Mouse (Mus musculus) urinary bladder, postnatal 36 days (tissue): Measurements from ENCODE around the gene Eva1c.
A peak's percentile ranks its signal among the peaks of the same experiment; 100 is the strongest.
"Not testable (repeated sequence)": the region's sequence is repeated elsewhere in the genome, so short reads cannot be mapped to it uniquely, and the experiment has no call there.

Source experiments
- DNase-seq, 2 experiments: peaks; one replicate each; pipeline ENCODE4 v3.0.0; 2022; ENCODE audit warnings: low spot score in 2 of 2, mixed read lengths in 1 of 2

Gene Eva1c

DNA sequence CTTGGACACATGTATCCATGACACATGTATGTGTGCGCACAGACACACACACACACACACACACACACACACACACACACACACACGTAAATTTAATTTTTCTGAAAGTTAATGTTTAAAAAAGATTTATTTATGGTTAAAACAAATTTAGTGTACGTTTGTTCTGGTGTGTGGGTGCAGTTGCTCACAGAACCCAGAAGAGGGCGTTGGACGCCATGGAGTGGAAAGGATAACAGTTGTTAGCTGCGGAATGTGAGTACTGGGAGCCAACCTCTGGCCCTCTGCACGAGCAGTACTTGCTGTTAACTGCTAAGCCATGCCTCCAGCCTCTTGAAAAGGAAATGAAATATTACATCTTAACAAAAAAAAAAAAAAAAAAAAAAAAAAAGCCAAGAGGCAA is at the start of gene Eva1c:
Eva1c (plus strand) TSS at position 263 of the 400 bp plus-strand sequence.
- DNase-seq, result no peak

DNA sequence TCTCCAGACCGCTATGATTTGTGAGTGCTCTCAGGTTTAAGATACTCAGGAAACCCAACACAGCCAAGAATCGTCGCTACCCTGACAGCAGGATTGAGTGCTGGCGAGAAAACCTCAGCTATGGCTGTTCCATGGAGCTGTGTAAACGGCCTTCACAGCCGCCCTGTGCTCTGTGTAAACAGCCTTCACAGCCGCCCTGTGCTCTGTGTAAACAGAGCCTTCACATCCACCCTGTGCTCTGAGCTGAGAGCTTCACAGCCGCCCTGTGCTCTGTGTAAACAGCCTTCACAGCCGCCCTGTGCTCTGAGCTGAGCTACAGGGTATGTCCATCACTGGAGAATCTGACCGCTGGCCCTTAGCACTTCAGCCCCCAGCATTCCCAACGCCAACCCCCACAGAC is 46.7 kb upstream of the Eva1c start:
- no peak for DNase-seq

DNA sequence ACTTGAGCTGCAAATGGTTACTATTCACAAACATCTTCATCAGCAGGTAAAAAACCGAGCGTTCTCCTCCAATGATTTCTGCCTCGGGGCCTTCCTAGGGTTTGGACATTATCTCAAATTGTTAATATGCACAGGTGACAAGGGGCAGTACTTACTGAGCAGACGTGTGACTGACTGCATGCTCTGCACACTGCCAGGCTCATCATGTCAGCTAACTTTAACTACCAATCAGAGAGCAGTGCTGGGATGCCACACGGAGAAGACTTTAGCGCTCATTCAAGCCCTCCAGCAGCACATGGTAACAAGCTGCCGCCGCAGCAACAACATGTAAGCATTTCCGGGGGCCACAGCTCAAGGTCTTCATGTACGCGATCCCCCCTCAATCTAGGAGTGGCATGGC is 43.2 kb upstream of the Eva1c start:
- no peak for DNase-seq

DNA sequence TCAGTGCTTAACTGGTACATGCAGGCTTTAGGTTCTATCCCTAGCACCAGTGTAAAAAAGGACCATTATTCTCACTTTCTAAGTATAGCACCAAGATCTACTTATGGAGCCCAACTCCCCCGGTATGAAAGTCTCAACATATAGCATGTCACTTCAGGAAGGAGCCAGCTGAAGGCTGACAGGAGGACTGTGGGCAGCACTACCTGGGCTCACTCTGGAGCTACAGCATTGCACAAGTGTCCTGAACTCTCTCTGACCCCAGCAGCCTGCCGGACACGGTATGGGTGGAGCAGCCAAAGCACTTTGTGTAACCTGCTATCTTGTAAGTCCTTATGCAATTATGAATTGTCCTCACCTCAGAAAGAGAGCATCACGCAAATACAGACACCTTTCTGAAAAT is 41.3 kb upstream of the Eva1c start:
- peak; percentile 13 to 50 for DNase-seq

GRCm38 (mm10) chr16:90788580-90788979 is 37.9 kb upstream of the Eva1c start:
- no peak for DNase-seq

- no peak for DNase-seq
Measured at GRCm38 (mm10) chr16:90790946-90791345, 35.6 kb upstream of the Eva1c start.

GRCm38 (mm10) chr16:90792066-90792465 is 34.5 kb upstream of the Eva1c start:
- no peak for DNase-seq

GRCm38 (mm10) chr16:90792500-90792899 is 34.0 kb upstream of the Eva1c start:
- DNase-seq, result peak in 1 of 2 experiments; percentile 31

- DNase-seq, result no peak
Measured at GRCm38 (mm10) chr16:90794708-90795107, 31.8 kb upstream of the Eva1c start.

- no peak for DNase-seq
Measured at GRCm38 (mm10) chr16:90798446-90798845, 28.1 kb upstream of the Eva1c start.

DNA sequence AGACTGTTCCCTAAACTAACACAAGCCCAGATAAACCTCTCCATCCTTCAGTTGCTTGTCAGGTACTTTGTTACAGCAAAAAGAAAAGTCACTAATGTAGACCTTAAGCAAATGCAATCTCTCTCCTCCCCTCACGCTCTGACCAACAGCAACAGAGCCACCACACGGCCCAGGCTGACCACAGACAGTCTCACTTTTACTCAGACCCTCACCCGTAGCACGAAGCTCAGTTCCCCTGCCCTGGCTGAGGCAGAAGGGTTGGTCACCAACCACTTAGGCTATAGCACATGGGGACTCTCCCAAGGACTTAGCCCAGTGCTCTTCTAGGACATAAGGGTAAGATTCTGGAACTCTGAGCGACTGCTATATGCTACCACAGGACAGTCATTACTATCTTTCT is 27.7 kb upstream of the Eva1c start:
- no peak for DNase-seq

DNA sequence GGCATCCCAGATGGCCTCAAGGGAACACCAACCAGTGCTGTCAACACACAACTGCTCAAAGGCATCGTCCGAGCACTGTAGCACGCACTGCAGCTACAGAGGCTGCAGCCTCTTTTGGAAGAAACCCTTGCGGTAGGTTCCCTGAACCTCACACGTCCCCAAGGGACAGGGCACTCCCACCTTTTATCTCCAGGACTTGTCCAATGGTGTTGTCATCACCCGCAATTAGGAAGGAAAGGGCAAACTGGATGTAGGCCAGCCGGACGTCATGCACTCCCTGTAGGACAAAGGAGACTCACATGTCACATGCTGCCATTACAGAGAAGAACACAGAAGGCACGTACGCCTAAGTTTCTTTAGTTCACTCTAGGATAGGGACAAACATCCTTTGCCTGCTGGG is 26.7 kb upstream of the Eva1c start:
- DNase-seq, result no peak

GRCm38 (mm10) chr16:90801251-90801650 is 25.3 kb upstream of the Eva1c start:
- no peak for DNase-seq

DNA sequence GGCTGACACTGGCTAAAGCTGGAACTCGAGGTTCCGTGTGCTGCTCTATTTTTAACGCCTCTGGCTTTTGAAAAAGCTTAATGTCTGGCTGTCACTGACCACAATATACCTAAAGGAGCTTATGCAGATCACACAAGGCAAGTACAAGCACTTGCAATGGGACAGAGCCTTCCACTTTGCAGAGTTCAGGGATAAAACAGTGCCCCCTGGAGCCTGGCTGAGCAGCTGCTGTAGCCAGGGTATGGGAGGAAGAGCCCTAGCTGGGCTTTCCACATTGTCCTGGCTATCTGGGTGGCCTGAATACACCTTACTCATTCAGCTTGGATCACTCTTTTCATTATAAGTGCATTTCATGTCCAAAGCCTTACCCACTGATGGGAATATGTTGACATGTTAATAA is 24.6 kb upstream of the Eva1c start:
- DNase-seq, result no peak

- DNase-seq, result no peak
Measured at GRCm38 (mm10) chr16:90804466-90804865, 22.1 kb upstream of the Eva1c start.

GRCm38 (mm10) chr16:90809975-90810715 is 16.4 kb upstream of the Eva1c start, which contains the start of gene Urb1:
TSS of gene Urb1 (minus strand) at chr16:90810413.
- DNase-seq, result peak; percentile 100

DNA sequence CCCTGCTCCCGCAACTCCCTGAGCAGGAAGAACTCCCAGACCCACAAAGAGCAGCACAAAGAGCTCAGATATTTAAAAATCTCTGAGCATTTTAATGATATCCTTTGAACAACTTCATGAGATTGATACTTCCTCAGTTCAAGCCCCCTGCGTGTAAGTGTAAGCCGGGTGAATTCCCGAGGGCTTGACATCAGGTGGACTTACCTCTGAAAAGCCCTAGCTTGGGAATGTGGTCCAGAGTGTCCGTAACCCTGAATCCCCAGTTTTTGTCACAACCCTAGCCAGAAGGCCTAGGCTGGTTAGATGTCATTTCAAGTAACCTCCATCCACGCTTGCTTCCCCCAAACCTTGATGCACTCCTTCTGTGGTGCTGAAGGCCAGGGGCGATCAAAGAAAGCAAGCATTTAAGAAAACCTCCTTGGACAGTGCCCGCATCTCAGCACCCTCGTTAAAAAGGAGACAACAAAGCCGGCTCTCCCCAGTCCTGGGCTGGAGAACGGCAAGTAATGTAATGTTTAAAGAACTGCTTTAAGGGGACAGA is 15.7 kb upstream of the Eva1c start:
- no peak for DNase-seq

DNA sequence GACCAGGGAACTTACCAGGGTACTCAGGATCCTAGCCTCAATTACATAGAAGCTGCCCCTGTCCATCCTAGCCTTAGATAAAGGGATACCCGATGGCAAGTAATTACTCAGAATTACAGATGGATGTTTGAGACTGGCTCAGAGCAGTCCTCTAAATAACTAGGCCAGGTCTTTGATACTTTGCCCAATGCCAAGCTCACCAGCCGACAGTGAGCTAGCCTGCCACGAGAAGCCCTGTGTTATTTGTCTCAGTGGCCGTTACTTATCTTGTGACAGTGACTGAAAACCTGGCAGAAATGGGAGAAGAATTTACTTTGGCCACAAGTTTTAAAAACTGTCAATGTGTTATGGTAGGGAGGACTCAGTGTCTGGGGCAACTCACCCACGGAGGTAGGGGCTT is 14.4 kb upstream of the Eva1c start:
- no peak for DNase-seq

GRCm38 (mm10) chr16:90820326-90820725 is 6.2 kb upstream of the Eva1c start:
- DNase-seq, result no peak

DNA sequence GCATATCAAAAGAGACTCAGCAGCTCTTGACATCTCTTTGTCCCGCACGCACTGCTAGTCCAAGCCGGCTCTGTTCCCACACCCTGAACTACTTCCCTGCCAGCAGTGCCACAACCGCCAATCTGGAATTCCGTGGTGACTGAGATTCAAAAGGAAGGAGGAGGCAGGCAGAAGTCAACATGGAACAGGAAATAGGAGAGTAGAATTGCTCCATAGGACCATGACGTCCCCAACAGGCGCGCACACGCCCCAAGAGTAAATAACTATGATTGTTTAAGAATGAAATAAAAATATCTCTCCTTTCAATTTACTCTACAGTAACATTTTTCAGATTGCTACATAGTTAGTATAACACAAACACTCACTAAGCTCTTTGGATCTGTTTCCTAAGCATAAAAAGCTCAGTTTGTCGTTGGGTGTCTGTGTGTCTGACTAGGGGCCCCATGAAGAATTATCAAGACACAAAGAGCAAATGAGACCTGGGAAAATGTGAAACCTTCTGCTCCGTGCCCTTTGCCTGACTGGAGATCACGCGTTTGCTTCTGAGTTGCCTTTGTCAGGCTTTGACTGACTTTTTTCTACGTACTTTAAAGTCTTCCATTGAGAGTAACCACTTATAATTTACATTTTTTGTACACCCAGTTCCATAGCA is 5.3 kb upstream of the Eva1c start:
- peak; percentile 20 to 30 for DNase-seq

DNA sequence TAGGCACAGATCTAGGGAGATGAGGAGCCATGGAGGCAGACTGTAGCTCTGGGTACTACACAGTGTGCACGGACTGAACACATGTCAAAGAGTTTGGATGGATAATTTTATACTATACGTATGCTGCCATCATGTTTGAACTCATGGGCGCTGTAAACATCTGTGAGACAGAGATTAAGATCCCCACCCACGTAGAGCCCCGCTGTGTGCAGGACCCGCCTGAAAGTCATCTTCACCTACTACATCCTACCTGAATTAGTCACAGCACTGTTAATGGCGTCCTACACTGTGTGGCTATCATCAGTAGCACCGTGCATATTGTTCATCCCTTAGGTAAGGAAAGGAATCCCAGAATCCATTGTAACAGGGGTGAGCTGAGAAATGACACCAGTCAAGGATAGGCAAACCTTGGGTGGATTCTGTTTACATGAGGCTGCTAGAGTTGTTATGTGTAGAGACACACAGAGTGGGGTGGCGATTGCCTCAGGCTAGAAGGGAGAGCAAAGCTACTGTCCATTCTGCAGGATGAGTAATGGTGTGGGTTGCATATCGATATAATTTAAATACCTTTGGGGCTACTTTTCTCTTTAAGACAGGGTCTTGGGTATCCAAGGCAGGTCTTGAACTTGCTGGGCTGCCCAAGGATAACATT is 4.1 kb upstream of the Eva1c start:
- DNase-seq, result no peak

DNA sequence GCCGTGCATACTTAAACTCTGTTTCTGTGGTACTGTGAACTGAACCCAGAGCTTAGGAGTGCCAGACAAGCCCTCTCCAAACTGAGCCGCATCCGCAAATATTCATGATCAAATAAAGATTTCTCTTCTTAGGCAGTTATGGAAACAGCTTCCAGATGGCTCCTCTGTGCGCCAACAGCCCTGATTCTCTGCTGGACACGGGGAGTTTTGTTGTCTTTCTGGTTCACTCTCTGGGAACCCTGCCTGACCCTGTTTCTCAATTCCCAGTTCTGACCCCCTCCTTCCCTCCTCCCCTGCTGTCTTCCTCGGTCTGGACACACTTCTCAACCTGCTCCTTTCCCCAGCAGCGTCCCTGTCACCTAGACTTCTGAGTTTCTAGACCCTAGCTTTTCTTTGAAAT is 3.5 kb upstream of the Eva1c start:
- peak in 1 of 2 experiments; percentile 66 for DNase-seq

- not testable (repeated sequence) for DNase-seq
Measured at GRCm38 (mm10) chr16:90823986-90824385, 2.5 kb upstream of the Eva1c start.
